Mouse (Mus musculus) hindbrain, embryonic 11.5 days (tissue): ENCODE measurements around the gene Psg19. TPM values are rescaled to one million over a fixed set of nuclear protein-coding genes. Genes with fewer than 3 reads are reported as not detected.

Experiments used
- ATAC-seq: fragments of 200-750 bp; cut with Nextera tagmentation; 2 replicates; pipeline ENCODE4 v1.8.0; 2017; ENCODE audit warnings: mild to moderate bottlenecking, moderate TSS enrichment, moderate library complexity; ENCODE audit not compliant: low FRiP score
- DNase-seq: peaks from one replicate; pipeline ENCODE4 v3.0.0-alpha.2; 2015; ENCODE audit warnings: low spot score
- H3K27ac ChIP-seq: fragments of 300-500 bp; sonication (generic); 2 replicates; pipeline ENCODE4 v1.5.1; 2014; ENCODE audit warnings: mild to moderate bottlenecking, low read depth, low read length
- H3K27me3 ChIP-seq: fragments of 300-500 bp; sonication (generic); 2 replicates; pipeline ENCODE4 v1.6.1; 2014; ENCODE audit warnings: mild to moderate bottlenecking, low read length, moderate library complexity, mixed read lengths; ENCODE audit not compliant: control insufficient read depth, insufficient read depth
- H3K36me3 ChIP-seq: fragments of 300-500 bp; sonication (generic); 2 replicates; pipeline ENCODE4 v1.6.1; 2014; ENCODE audit warnings: mild to moderate bottlenecking, low read length, moderate library complexity, mixed read lengths; ENCODE audit not compliant: control insufficient read depth, insufficient read depth
- H3K4me1 ChIP-seq: fragments of 300-500 bp; sonication (generic); replicated peaks from 2 replicates; pipeline ENCODE4 v1.6.1; 2014; ENCODE audit warnings: low read length, mixed read lengths; ENCODE audit not compliant: control insufficient read depth, insufficient read depth
- H3K4me2 ChIP-seq: fragments of 300-500 bp; sonication (generic); replicated peaks from 2 replicates; pipeline ENCODE4 v1.6.1; 2014; ENCODE audit warnings: mild to moderate bottlenecking, low read depth, low read length
- H3K4me3 ChIP-seq: fragments of 300-500 bp; sonication (generic); 2 replicates; pipeline ENCODE4 v1.5.1; 2014; ENCODE audit warnings: low read depth, low read length
- H3K9ac ChIP-seq: fragments of 300-500 bp; sonication (generic); 2 replicates; pipeline ENCODE4 v1.6.1; 2014; ENCODE audit warnings: low read depth, low read length
- H3K9me3 ChIP-seq: fragments of 300-500 bp; sonication (generic); 2 replicates; pipeline ENCODE4 v1.6.1; 2016; ENCODE audit warnings: low read length; ENCODE audit not compliant: control insufficient read depth
- WGBS: fragments of 180-500 bp; shearing (Covaris S2); extraction: QIAGEN DNeasy Blood & Tissue Kit; methylation state at CpG from one replicate; pipeline ENCODE4 v1.1.7; 2014; 5-methylcytosine and 5-hydroxymethylcytosine counted together
- polyA plus RNA-seq: library from polyadenylated mRNA; unstranded; fragments of >200 nt; fragmentation: Nextera tagmentation; extraction: Ambion mirVana; gene quantifications from 2 replicates; pipeline ENCODE4 v1.2.1, GENCODE M21; 2014

Gene Psg19
- not detected in 2 replicates for polyA plus RNA-seq

GRCm38 (mm10) chr7:18798420-18798819 lies at the start of gene Psg19:
Gene Psg19 (minus strand): TSS chr7:18798520.
- Histone ChIP-seq H3K4me1 (no peaks in the 10 kb centered on the region), H3K27me3 (no peaks in the 10 kb centered on the region), H3K4me2 (no peak within 1 kb of the TSS), H3K36me3 (no peaks in the 10 kb centered on the region), H3K9me3 (no peaks in the 10 kb centered on the region), H3K9ac (no peak within 1 kb of the TSS), H3K27ac (no peak within 1 kb of the TSS), H3K4me3 (no peak within 1 kb of the TSS)
- no peak for DNase-seq
- WGBS = 85% methylated on average over 1 of the region's 1 CpGs
- ATAC-seq = no peak

GRCm38 (mm10) chr7:18844811-18845210 lies 46.5 kb upstream of the Psg19 start:
- Histone ChIP-seq H3K4me2 (no peak overlapping the region), H3K9me3 (no peaks in the 10 kb centered on the region), H3K36me3 (no peaks in the 10 kb centered on the region), H3K9ac (no peak overlapping the region), H3K27me3 (no peaks in the 10 kb centered on the region), H3K4me1 (no peaks in the 10 kb centered on the region), H3K27ac (no peak overlapping the region), H3K4me3 (no peak overlapping the region)
- no peak for ATAC-seq
- WGBS = 54% methylated on average over 5 of the region's 5 CpGs
- no peak for DNase-seq

GRCm38 (mm10) chr7:18841174-18841567 lies 42.9 kb upstream of the Psg19 start:
- DNase-seq = no peak
- 0 out of 2 replicates have a peak, but pooled peaks have one; percentile 30 for ATAC-seq
- Histone ChIP-seq H3K4me3 (no peak overlapping the region), H3K9me3 (no peaks in the 10 kb centered on the region), H3K4me1 (no peaks in the 10 kb centered on the region), H3K4me2 (no peak overlapping the region; the same call in 1 of the 2 replicates), H3K27ac (no peak overlapping the region), H3K27me3 (no peaks in the 10 kb centered on the region), H3K9ac (no peak overlapping the region), H3K36me3 (no peaks in the 10 kb centered on the region)
- WGBS = 62% methylated on average over 1 of the region's 1 CpGs

GRCm38 (mm10) chr7:18840386-18841173 lies 42.3 kb upstream of the Psg19 start:
- H3K4me2 ChIP-seq = peak overlapping the region; percentile 46
- no peaks in the 10 kb centered on the region for H3K27me3 ChIP-seq
- no peaks in the 10 kb centered on the region for H3K9me3 ChIP-seq
- DNase-seq (peak; percentile 64), ATAC-seq (peak; percentile 65)
- H3K27ac ChIP-seq = no peak overlapping the region
- H3K9ac ChIP-seq = peak overlapping the region; percentile 52
- H3K4me1 ChIP-seq = no peaks in the 10 kb centered on the region
- WGBS = 3% methylated on average over 14 of the region's 17 CpGs
- H3K4me3 ChIP-seq = peak overlapping the region; percentile 28
- H3K36me3 ChIP-seq = no peaks in the 10 kb centered on the region

GRCm38 (mm10) chr7:18839865-18840264 lies 41.5 kb upstream of the Psg19 start, which contains the start of gene Mill2:
Gene Mill2 (plus strand): TSS chr7:18839966.
- ATAC-seq = 0 out of 2 replicates have a peak, but pooled peaks have one; percentile 22
- no peak within 1 kb of the TSS for H3K27ac ChIP-seq

GRCm38 (mm10) chr7:18832298-18832697 lies 34.0 kb upstream of the Psg19 start:
- no peak overlapping the region for H3K9ac ChIP-seq
- H3K36me3 ChIP-seq = no peaks in the 10 kb centered on the region
- no peaks in the 10 kb centered on the region for H3K27me3 ChIP-seq
- H3K4me2 ChIP-seq = no peak overlapping the region
- no peak overlapping the region for H3K27ac ChIP-seq
- no peaks in the 10 kb centered on the region for H3K4me1 ChIP-seq
- ATAC-seq = no peak
- H3K4me3 ChIP-seq = no peak overlapping the region
- no peaks in the 10 kb centered on the region for H3K9me3 ChIP-seq
- WGBS = 50% methylated on average over 13 of the region's 13 CpGs
- no peak for DNase-seq

More at GRCm38 (mm10) chr7:18839865-18840264, 41.5 kb upstream of the Psg19 start, which contains the start of gene Mill2:
- peak; percentile 10 for DNase-seq
- Histone ChIP-seq H3K9ac (peak within 1 kb of the TSS; percentile 52), H3K9me3 (no peaks in the 10 kb centered on the region), H3K4me1 (no peaks in the 10 kb centered on the region), H3K27me3 (no peaks in the 10 kb centered on the region), H3K36me3 (no peaks in the 10 kb centered on the region), H3K4me3 (peak within 1 kb of the TSS; percentile 28), H3K4me2 (peak within 1 kb of the TSS; percentile 46)
- 24% methylated on average over 3 of the region's 3 CpGs for WGBS

- H3K27ac ChIP-seq = no peak overlapping the region
- no peaks in the 10 kb centered on the region for H3K36me3 ChIP-seq
- H3K9ac ChIP-seq = no peak overlapping the region
- H3K4me1 ChIP-seq = no peaks in the 10 kb centered on the region
- no peaks in the 10 kb centered on the region for H3K27me3 ChIP-seq
- no peak for DNase-seq
- WGBS = 80% methylated on average over 7 of the region's 7 CpGs
- H3K4me2 ChIP-seq = no peak overlapping the region
- H3K9me3 ChIP-seq = no peaks in the 10 kb centered on the region
- ATAC-seq = no peak
- no peak overlapping the region for H3K4me3 ChIP-seq
These were observed 31.2 kb upstream of the Psg19 start for GRCm38 (mm10) chr7:18829545-18829944.

GRCm38 (mm10) chr7:18828592-18828991 lies 30.3 kb upstream of the Psg19 start:
- ATAC-seq = no peak
- 62% methylated on average over 9 of the region's 9 CpGs for WGBS
- DNase-seq = peak; percentile 35

More at GRCm38 (mm10) chr7:18828592-18828991, 30.3 kb upstream of the Psg19 start:
- Histone ChIP-seq H3K9me3 (no peaks in the 10 kb centered on the region), H3K4me1 (no peaks in the 10 kb centered on the region), H3K9ac (no peak overlapping the region), H3K36me3 (no peaks in the 10 kb centered on the region), H3K4me3 (no peak overlapping the region), H3K27ac (no peak overlapping the region), H3K4me2 (no peak overlapping the region), H3K27me3 (no peaks in the 10 kb centered on the region)
